In the genomic region with DNA sequence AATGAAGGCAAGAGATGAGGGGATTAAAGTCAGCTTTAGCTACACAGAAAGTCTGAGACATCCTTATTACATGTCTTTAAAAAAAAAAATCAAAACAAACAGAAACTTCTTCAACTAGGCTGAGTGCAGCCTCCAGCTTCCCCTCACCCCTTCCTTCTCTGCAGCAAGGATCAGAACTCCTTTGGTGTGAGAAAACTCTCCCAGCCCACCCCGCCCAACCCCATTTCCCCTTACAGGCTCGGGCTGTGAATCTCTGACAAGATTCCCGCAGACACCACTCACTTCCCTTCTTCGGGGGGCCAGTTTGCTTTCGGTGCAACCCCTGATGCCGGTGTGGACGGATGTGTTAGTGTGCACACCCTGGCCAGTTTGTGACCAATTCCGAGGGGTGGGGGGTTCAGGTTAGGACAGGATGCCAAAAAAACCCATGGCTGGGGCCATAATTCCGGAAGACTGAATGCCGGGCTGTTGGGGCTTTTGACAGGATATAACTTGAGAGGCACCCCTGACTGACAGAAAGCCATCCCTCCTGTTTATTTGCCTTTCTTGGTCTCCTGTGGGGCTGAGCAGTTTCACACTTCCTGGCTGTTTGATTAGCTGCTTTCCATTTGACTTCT, we compare ENCODE assay signal across 11 mouse cellular contexts. TPM values are rescaled to one million over a fixed set of nuclear protein-coding genes. Genes with fewer than 3 reads are reported as not detected.
A peak's percentile ranks its signal among the peaks of the same experiment; 100 is the strongest.
DNase-seq lines count a peak whose midpoint lies in the region; ATAC-seq and TF ChIP-seq lines count a peak whose summit lies in the region.
"Had no signal": no experiment of that assay in that cellular context is flagged by ENCODE, and none has a peak within 500 bp of the region (broad histone marks: within the 10 kb centered on the region; RNA-seq: fewer than 3 reads in every experiment).

No protein-coding gene starts in this region.

- peaks cover 3% of the 10 kb centered on the region; the same call in 1 of the 2 replicates for H3K4me1 ChIP-seq in heart, embryonic 15.5 days (replicated peaks)
- no peaks in the 10 kb centered on the region for H3K4me1 ChIP-seq in embryonic facial prominence, embryonic 11.5 days (ENCODE audit: control insufficient read depth, insufficient read depth, low read length)
- H3K4me1 ChIP-seq in liver, embryonic 14.5 days (replicated peaks; ENCODE audit: control insufficient read depth in 2 of 2, insufficient read depth in 2 of 2, low read length in 1 of 2): no peaks in the 10 kb centered on the region

- no peaks in the 10 kb centered on the region for H3K27me3 ChIP-seq in heart, embryonic 15.5 days
- no peaks in the 10 kb centered on the region for H3K27me3 ChIP-seq in embryonic facial prominence, embryonic 11.5 days (ENCODE audit: control insufficient read depth, insufficient read depth, low read length)
- H3K27me3 ChIP-seq in liver, embryonic 14.5 days (ENCODE audit: control insufficient read depth, insufficient read depth, low read length): no peaks in the 10 kb centered on the region; the same call in 1 of the 2 replicates

- TF ChIP-seq CTCF in liver, embryonic 14.5 days (IDR thresholded peaks at IDR 0.05; ENCODE audit: low read depth): no peak

- WGBS in heart, embryonic 15.5 days: 10% methylated on average over 10 of the region's 10 CpGs
- 56% methylated on average over 10 of the region's 10 CpGs for WGBS in embryonic facial prominence, embryonic 11.5 days
- WGBS in liver, embryonic 14.5 days (ENCODE audit: insufficient replicate concordance): 2% methylated on average over 10 of the region's 10 CpGs

- peak overlapping the region; percentile 63 for H3K4me2 ChIP-seq in heart, embryonic 15.5 days
- no peak overlapping the region for H3K4me2 ChIP-seq in embryonic facial prominence, embryonic 11.5 days (ENCODE audit: low read depth, low read length)
- H3K4me2 ChIP-seq in liver, embryonic 14.5 days (ENCODE audit: low read depth): peak overlapping the region; percentile 20; the same call in 1 of the 2 replicates

- H3K9me3 ChIP-seq in heart, embryonic 15.5 days (replicated peaks): no peaks in the 10 kb centered on the region
- no peaks in the 10 kb centered on the region for H3K9me3 ChIP-seq in embryonic facial prominence, embryonic 11.5 days (replicated peaks; ENCODE audit: control insufficient read depth, low read length)
- H3K9me3 ChIP-seq in liver, embryonic 14.5 days (ENCODE audit: control insufficient read depth, low read length): no peaks in the 10 kb centered on the region

- ATAC-seq in heart, embryonic 15.5 days (replicated peaks; ENCODE audit: insufficient number of reproducible peaks, insufficient read depth, low FRiP score, low read depth): no peak
- ATAC-seq in embryonic facial prominence, embryonic 11.5 days (replicated peaks; ENCODE audit: insufficient number of reproducible peaks, low FRiP score, low TSS enrichment, low read depth): no peak
- ATAC-seq in liver, embryonic 14.5 days (ENCODE audit: insufficient read depth): no peak

- no peaks in the 10 kb centered on the region for H3K36me3 ChIP-seq in heart, embryonic 15.5 days
- no peaks in the 10 kb centered on the region for H3K36me3 ChIP-seq in embryonic facial prominence, embryonic 11.5 days (replicated peaks; ENCODE audit: control insufficient read depth, insufficient read depth, low read depth, low read length)
- H3K36me3 ChIP-seq in liver, embryonic 14.5 days (replicated peaks; ENCODE audit: control insufficient read depth, insufficient read depth, low read depth): no peaks in the 10 kb centered on the region

- 0 out of 2 replicates have a peak overlapping the region, but pooled peaks have one; percentile 4 for H3K9ac ChIP-seq in heart, embryonic 15.5 days
- H3K9ac ChIP-seq in embryonic facial prominence, embryonic 11.5 days (replicated peaks; ENCODE audit: low read length): no peak overlapping the region
- H3K9ac ChIP-seq in liver, embryonic 14.5 days (replicated peaks): no peak overlapping the region

- no peak for DNase-seq in heart, adult 8-10 months (ENCODE audit: low spot score)
- DNase-seq in CD4-positive helper T cell, adult 2 months (ENCODE audit: low read depth, low spot score): peak; percentile 56
- peak; percentile 4 for DNase-seq in embryonic facial prominence, embryonic 11.5 days (ENCODE audit: low spot score)
- no peak for DNase-seq in liver, embryonic 14.5 days (ENCODE audit: low read depth in 3 of 3, low spot score in 3 of 3)
- DNase-seq in cerebellum, postnatal 36 days: no peak
- no peak for DNase-seq in thymus, postnatal 25 days
- no peak for DNase-seq in frontal cortex, postnatal 14 days (ENCODE audit: low spot score in 2 of 2)
- DNase-seq: gastrocnemius, postnatal 25 days; right cerebral cortex, postnatal 14 days had no signal

- no peak for TF ChIP-seq EP300 in liver, embryonic 14.5 days (IDR thresholded peaks at IDR 0.05; ENCODE audit: low read depth)

- H3K27ac ChIP-seq in heart, embryonic 15.5 days: peak overlapping the region; percentile 53; the same call in 1 of the 2 replicates
- H3K27ac ChIP-seq in embryonic facial prominence, embryonic 11.5 days (replicated peaks; ENCODE audit: low read depth, low read length): no peak overlapping the region; the same call in 1 of the 2 replicates
- no peak overlapping the region for H3K27ac ChIP-seq in liver, embryonic 14.5 days

- peak overlapping the region; percentile 38 for H3K4me3 ChIP-seq in heart, embryonic 15.5 days
- H3K4me3 ChIP-seq in embryonic facial prominence, embryonic 11.5 days (ENCODE audit: low read depth, low read length): no peak overlapping the region
- peak overlapping the region in 1 of 2 experiments; percentile 17; a peak in 1 of 4 replicates for H3K4me3 ChIP-seq in liver, embryonic 14.5 days (ENCODE audit: insufficient read depth in 1 of 2, low read depth in 2 of 2, low read length in 2 of 2)

RNA-seq across cellular contexts. Expression of a gene that starts 18.2 kb away (rescaled TPM):
- polyA plus RNA-seq in heart, embryonic 15.5 days (2015; fragmentation: Nextera tagmentation; extraction: Ambion mirVana): 0.06 TPM in 2 replicates
- not detected for total RNA-seq in heart, adult 8-10 months (2022)
- polyA plus RNA-seq in embryonic facial prominence, embryonic 11.5 days (2014; fragmentation: Nextera tagmentation; extraction: Ambion mirVana): 0.10 TPM in 1 of 2 replicates, not detected in the other
- polyA plus RNA-seq in liver, embryonic 14.5 days (2012; rRNA removed): 0.02 TPM in 1 of 2 replicates, not detected in the other
- polyA plus RNA-seq in liver, embryonic 14.5 days (2014; fragmentation: Nextera tagmentation; extraction: Ambion mirVana): not detected in 2 replicates
- total RNA-seq: gastrocnemius, postnatal 25 days had no signal

RNA-seq across cellular contexts. Expression of a gene that starts 18.4 kb away (rescaled TPM):
- not detected in 2 replicates for polyA plus RNA-seq in heart, embryonic 15.5 days (2015; fragmentation: Nextera tagmentation; extraction: Ambion mirVana)
- not detected for total RNA-seq in heart, adult 8-10 months (2022)
- polyA plus RNA-seq in embryonic facial prominence, embryonic 11.5 days (2014; fragmentation: Nextera tagmentation; extraction: Ambion mirVana): not detected in 2 replicates
- polyA plus RNA-seq in liver, embryonic 14.5 days (2012; rRNA removed): not detected in 2 replicates
- polyA plus RNA-seq in liver, embryonic 14.5 days (2014; fragmentation: Nextera tagmentation; extraction: Ambion mirVana): not detected in 2 replicates
- total RNA-seq: gastrocnemius, postnatal 25 days; left cerebral cortex, postnatal 14 days had no signal

RNA-seq across cellular contexts. Expression of a gene that starts 39.4 kb away (rescaled TPM):
- 0.23 and 0.36 TPM in 2 replicates for polyA plus RNA-seq in heart, embryonic 15.5 days (2015; fragmentation: Nextera tagmentation; extraction: Ambion mirVana)
- not detected for total RNA-seq in heart, adult 8-10 months (2022)
- 1.6 and 1.8 TPM in 2 replicates for polyA plus RNA-seq in embryonic facial prominence, embryonic 11.5 days (2014; fragmentation: Nextera tagmentation; extraction: Ambion mirVana)
- polyA plus RNA-seq in liver, embryonic 14.5 days (2012; rRNA removed): not detected in 2 replicates
- polyA plus RNA-seq in liver, embryonic 14.5 days (2014; fragmentation: Nextera tagmentation; extraction: Ambion mirVana): 0.10 TPM in 1 of 2 replicates, not detected in the other
- total RNA-seq: gastrocnemius, postnatal 25 days had no signal

RNA-seq across cellular contexts. Expression of a gene that starts 53.1 kb away (rescaled TPM):
- 88.4 and 97.6 TPM in 2 replicates for polyA plus RNA-seq in heart, embryonic 15.5 days (2015; fragmentation: Nextera tagmentation; extraction: Ambion mirVana)
- total RNA-seq in heart, adult 8-10 months (2022): 10 to 100 TPM; 68.8 to 72.1 (median 70.7) TPM
- polyA plus RNA-seq in embryonic facial prominence, embryonic 11.5 days (2014; fragmentation: Nextera tagmentation; extraction: Ambion mirVana): 136 and 145 TPM in 2 replicates
- 31.2 and 35.4 TPM in 2 replicates for polyA plus RNA-seq in liver, embryonic 14.5 days (2012; rRNA removed)
- polyA plus RNA-seq in liver, embryonic 14.5 days (2014; fragmentation: Nextera tagmentation; extraction: Ambion mirVana): 55.9 and 62.1 TPM in 2 replicates

RNA-seq across cellular contexts. Expression of a gene that starts 54.4 kb away (rescaled TPM):
- polyA plus RNA-seq in heart, embryonic 15.5 days (2015; fragmentation: Nextera tagmentation; extraction: Ambion mirVana): 0.18 and 2.6 TPM in 2 replicates
- under 1 TPM in 2 of 4 experiments, not detected in 2; 0.19 to 0.35 TPM for total RNA-seq in heart, adult 8-10 months (2022)
- 0.48 and 0.75 TPM in 2 replicates for polyA plus RNA-seq in embryonic facial prominence, embryonic 11.5 days (2014; fragmentation: Nextera tagmentation; extraction: Ambion mirVana)
- 0.28 and 0.44 TPM in 2 replicates for polyA plus RNA-seq in liver, embryonic 14.5 days (2012; rRNA removed)
- 0.10 and 0.22 TPM in 2 replicates for polyA plus RNA-seq in liver, embryonic 14.5 days (2014; fragmentation: Nextera tagmentation; extraction: Ambion mirVana)

Comparison
In these comparisons a context has a peak if more than half of its experiments do, and no peak if none do; other contexts are left out.
1. DNase-seq: peak in CD4-positive helper T cell, adult 2 months (single experiment) and embryonic facial prominence, embryonic 11.5 days (single experiment); none in heart, adult 8-10 months (single experiment), liver, embryonic 14.5 days (0 of 3), cerebellum, postnatal 36 days (0 of 2), thymus, postnatal 25 days (single experiment) and frontal cortex, postnatal 14 days (0 of 2).